Mouse (Mus musculus) v-Abl transformed pro-B cells (cell line): ENCODE results near the gene Npc1l1.

Experiments
- in situ Hi-C, 2 experiments: fragments of 400-800 bp; cut with MboI; formaldehyde crosslinking; loops; one replicate each; pipeline ENCODE4 v1.15.1; 2025; ENCODE audit not compliant: unreplicated experiment in 2 of 2

Npc1l1 gene

DNA sequence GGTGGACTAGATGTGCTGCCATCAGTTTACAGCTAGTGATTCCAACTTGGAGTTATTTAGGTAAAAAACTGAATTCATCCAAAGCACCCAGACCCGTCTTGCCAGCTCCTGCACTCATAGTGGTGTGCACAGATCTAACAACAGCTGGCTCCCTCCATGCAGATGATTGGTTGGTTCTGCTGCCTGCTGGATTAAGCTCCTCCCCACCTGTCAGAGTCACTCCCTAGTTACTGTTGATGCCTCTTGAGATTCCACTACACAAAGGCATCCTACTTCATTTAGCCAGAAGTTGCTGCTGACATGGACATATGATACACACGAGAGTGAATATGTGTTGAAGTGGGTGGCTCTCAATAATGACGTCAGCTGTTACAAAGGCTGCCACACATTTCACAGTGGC, 13.1 kb downstream of the Npc1l1 start:
- in situ Hi-C loops = loop anchor here in 1 of 2 experiments (25.0 kb wide), 1 partner anchor 630 kb away; no protein-coding TSS in a partner anchor

- in situ Hi-C loops = loop anchor here in 1 of 2 experiments (25.0 kb wide), 1 partner anchor 621 kb away; no protein-coding TSS in a partner anchor
Observed at GRCm38 (mm10) chr11:6208158-6208557, 21.8 kb downstream of the Npc1l1 start.

DNA sequence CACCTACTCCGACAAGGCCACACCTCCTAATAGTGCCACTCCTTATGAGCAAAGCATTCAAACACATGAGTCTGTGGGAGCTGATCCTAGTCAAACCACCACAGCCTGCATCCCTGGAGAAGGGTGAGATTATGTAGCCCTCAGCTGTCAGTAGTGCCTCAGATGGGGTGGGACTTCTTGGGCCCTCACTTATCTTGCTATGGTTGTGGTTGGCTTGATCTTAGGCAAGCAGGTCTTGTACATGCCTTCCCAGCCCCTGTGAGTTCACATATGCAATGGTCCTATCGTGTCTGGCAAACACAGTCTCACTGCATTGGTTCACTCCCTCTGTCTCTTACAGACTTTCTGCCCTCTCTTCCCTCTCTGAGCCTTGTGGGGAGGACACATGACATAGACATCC, 22.9 kb downstream of the Npc1l1 start:
- in situ Hi-C loops = loop anchor here in 1 of 2 experiments (25.0 kb wide), 1 partner anchor 620 kb away; no protein-coding TSS in a partner anchor

- in situ Hi-C loops = loop anchor here (5.0 to 25.0 kb wide), 2 partner anchors 67 to 613 kb away; partner anchors contain the start of gene Ddx56 (in 1 of the 2)
Observed at GRCm38 (mm10) chr11:6200570-6200969, 29.4 kb downstream of the Npc1l1 start.

GRCm38 (mm10) chr11:6200087-6200569, 29.8 kb downstream of the Npc1l1 start, which contains the start of gene Nudcd3:
Nudcd3 (minus strand) TSS chr11:6200415.
- in situ Hi-C loops = loop anchor here (5.0 to 25.0 kb wide), 2 partner anchors 67 to 613 kb away; partner anchors contain the start of gene Ddx56 (in 1 of the 2)

DNA sequence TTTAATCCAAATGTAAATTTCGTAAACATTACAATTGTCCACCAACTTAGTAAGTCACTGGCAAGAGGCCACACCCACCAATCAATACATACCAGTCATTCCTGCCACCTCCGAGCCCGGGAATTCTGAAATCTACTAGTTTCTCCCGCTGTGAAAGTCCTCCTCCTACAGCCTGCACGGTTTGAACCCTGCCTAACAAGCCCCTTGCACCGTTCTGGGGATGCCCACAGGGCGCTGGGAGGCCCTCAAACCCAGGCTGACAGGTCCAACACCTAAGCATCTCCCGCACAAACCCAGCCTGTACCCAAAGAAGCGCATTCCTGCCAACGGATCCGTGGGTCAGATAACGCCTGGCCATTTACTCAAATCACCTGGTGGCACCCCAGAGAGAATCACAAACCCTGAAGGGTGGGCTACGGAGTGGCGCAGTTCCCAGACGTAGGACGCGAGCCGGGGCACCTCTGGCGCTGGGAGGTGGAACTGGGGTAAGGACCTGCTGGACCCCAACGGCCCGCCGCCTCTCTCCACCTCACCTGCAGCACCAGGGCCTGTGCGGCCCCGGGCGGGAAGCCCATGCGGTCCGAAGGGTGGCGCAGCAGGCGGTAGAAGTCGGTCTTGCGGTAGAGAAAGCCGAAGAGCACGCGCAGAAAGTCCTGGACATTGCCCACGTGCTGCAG, 30.4 kb downstream of the Npc1l1 start, which contains the start of gene A730071L15Rik:
Gene A730071L15Rik (plus strand): TSS at position 620 of the 677 bp plus-strand sequence.
- in situ Hi-C loops = loop anchor here (5.0 to 25.0 kb wide), 3 partner anchors 68 to 612 kb away; partner anchors contain the start of genes Ddx56 (in 2 of the 2) and Tbrg4 (in 1 of the 2)

- in situ Hi-C loops = loop anchor here (5.0 to 10.0 kb wide), 2 partner anchors 69 to 426 kb away; partner anchors contain the start of genes Ddx56 (in 1 of the 2) and Tbrg4 (in 1 of the 2)
Observed at GRCm38 (mm10) chr11:6198449-6198848, 31.5 kb downstream of the Npc1l1 start.

DNA sequence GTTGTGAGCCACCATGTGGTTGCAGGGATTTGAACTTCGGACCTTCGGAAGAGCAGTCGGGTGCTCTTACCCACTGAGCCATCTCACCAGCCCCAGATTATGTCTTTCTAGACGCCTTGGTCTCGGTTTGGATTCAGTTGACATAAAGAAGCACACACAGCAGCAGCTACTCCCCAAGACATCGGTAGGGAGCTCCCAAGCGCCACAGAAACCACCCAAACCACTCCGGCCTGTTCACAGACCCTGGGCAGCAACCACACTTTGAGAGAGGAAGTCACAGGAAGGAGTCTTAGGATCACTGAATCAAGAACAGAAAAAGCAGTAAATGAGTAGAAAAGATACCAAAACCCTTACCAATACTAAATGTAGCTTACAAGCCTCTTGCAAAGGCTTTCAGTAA, 33.2 kb downstream of the Npc1l1 start:
- in situ Hi-C loops = loop anchor here (5.0 to 10.0 kb wide), 2 partner anchors 71 to 428 kb away; partner anchors contain the start of genes Ddx56 (in 1 of the 2) and Tbrg4 (in 1 of the 2)

DNA sequence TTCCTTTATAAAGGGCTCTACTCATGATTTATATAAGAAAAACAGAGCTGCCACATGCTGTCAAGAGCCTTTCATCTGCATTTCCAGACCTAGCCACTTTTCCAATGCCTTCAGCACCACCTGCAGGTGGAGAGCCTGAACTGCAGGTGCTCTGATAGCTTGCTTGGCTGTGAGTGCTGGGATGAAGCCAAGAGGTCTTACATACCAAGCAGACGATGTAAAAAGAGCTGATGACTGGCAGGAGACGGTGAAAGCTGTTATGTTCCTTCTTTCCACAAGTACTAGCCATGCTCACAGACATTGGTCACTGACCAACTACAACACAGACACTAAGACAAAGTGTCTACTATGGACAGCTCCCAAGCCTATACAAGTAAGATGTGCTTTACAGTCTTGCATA, 42.1 kb downstream of the Npc1l1 start:
- in situ Hi-C loops = loop anchor here (5.0 to 10.0 kb wide), 3 partner anchors 163 to 673 kb away; no protein-coding TSS in a partner anchor

GRCm38 (mm10) chr11:6187399-6187798, 42.5 kb downstream of the Npc1l1 start:
- in situ Hi-C loops = loop anchor here (5.0 to 10.0 kb wide), 3 partner anchors 163 to 673 kb away; no protein-coding TSS in a partner anchor

DNA sequence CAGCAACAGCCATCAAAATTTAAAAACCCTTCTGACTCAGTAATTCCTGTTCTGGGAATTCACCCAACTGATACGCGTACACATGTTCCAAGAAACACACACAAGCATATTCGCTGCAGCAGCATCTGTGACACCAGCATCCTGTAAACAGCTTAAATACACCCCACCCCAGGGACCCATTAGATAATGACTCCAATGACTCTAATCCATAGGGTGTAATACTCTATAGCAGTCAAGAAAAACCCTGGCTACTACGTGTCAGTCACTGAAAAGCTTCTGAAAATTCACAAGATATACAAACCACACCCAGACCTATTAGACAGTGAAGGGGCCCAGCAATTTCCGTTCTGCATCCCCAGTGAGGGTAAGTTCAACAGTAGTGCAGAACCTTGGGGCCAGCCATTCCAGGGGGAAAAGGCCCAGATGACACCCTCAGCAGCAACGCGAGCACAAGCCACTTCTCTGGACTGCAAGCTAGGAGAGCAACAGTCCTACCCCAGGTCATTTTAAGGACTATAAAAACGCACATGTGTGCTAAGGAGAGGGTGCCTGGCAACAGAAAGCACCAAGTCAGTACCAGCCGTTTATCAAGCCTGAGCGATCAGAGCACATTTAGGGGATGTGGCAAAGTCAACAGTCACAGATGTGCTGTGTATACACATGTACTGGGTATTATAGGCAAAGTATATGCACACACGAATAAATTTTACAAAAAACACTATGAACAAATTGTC, 45.6 kb downstream of the Npc1l1 start:
- in situ Hi-C loops = loop anchor here (10.0 kb wide), 2 partner anchors 160 to 670 kb away; no protein-coding TSS in a partner anchor

DNA sequence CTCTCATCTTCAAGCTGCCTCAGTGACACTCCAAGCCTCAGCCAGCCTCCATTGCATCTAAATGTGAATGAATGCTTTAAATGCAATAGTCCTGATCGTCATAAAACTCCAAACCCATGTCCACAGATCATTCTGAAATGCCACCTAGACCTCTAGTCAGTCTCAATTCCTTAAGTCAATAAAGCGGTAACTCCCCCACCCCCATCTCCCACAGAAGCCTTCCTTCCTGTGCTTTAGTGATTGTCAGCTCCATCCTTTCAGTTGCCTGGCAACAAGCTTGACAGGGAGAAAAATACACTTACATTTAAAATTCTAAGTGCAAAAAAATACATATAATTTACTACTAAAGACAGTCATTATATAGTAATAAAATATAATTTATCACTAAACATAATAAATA, 46.7 kb downstream of the Npc1l1 start:
- in situ Hi-C loops = loop anchor here (10.0 kb wide), 2 partner anchors 158 to 668 kb away; no protein-coding TSS in a partner anchor

- in situ Hi-C loops = loop anchor here (10.0 kb wide), 2 partner anchors 156 to 666 kb away; no protein-coding TSS in a partner anchor
Observed at GRCm38 (mm10) chr11:6180811-6181399, 49.0 kb downstream of the Npc1l1 start.

DNA sequence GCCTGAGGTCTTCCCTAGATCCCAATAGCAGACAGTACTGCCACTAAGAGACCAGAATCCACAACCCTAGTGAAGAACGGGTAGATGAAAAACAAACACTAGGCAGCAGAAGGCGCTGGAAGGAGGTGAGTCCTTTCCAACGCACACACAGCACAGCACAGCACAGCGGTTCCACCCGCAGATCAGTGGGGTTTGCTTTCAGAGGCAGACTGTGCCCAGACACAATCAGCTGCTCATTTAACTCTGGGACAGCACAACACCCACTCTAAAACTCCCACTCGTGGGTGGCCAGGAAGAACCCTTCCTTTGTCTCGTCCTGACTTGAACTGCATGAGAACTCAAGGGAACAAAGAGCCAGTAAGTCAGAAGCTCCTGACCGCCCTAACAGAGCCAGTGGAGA, 50.7 kb downstream of the Npc1l1 start:
- in situ Hi-C loops = no loop called here

GRCm38 (mm10) chr11:6178673-6179166, 51.2 kb downstream of the Npc1l1 start:
- in situ Hi-C loops = no loop called here

GRCm38 (mm10) chr11:6177781-6178420, 52.0 kb downstream of the Npc1l1 start:
- in situ Hi-C loops = no loop called here

- in situ Hi-C loops = no loop called here
Observed at GRCm38 (mm10) chr11:6175506-6175905, 54.4 kb downstream of the Npc1l1 start.

- in situ Hi-C loops = no loop called here
Observed at GRCm38 (mm10) chr11:6174719-6175118, 55.2 kb downstream of the Npc1l1 start.

- in situ Hi-C loops = loop anchor here in 1 of 2 experiments (5.0 kb wide), 1 partner anchor 1697 kb away; no protein-coding TSS in a partner anchor
Observed at GRCm38 (mm10) chr11:6169041-6169663, 60.8 kb downstream of the Npc1l1 start.
